ENCODE assay signal across 9 mouse cellular contexts in the genomic region with DNA sequence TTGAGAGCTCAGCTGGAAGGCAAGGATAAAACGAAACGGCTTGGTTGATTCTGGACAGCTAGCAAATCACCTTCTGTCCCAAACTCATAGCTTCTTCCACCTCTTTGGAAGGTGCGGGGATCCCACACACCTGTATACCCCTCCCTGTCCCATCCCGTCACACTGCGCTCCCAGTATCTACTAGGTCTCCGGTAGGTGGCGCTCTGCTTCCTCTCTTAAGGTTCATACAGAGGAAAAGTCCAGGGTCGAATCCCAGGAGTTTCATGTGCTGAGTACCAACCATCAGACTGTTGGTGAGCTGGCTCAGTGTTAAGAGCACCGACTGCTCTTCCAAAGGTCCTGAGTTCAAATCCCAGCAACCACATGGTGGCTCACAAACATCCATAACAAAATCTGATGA. TPM values are rescaled to one million over a fixed set of nuclear protein-coding genes. Genes with fewer than 3 reads are reported as not detected.
DNase-seq lines count a peak whose midpoint lies in the region; ATAC-seq lines count a peak whose summit lies in the region.
"Had no signal": no experiment of that assay in that cellular context is flagged by ENCODE, and none has a peak within 500 bp of the region (broad histone marks: within the 10 kb centered on the region; RNA-seq: fewer than 3 reads in every experiment).

No protein-coding gene starts in this region.

- H3K9ac ChIP-seq in heart, embryonic 11.5 days (ENCODE audit: low read depth, low read length), result no peak overlapping the region
- no peak overlapping the region for H3K9ac ChIP-seq in forebrain, embryonic 16.5 days (replicated peaks; ENCODE audit: low read depth, low read length)
- H3K9ac ChIP-seq in midbrain, embryonic 14.5 days (replicated peaks; ENCODE audit: low read length), result no peak overlapping the region

- WGBS in heart, embryonic 11.5 days (ENCODE audit: insufficient replicate concordance), result 15% methylated on average over 9 of the region's 9 CpGs
- WGBS in forebrain, embryonic 16.5 days, result 12% methylated on average over 9 of the region's 9 CpGs
- WGBS in midbrain, embryonic 14.5 days, result 15% methylated on average over 9 of the region's 9 CpGs

- no peak overlapping the region for H3K4me2 ChIP-seq in heart, embryonic 11.5 days
- no peak overlapping the region for H3K4me2 ChIP-seq in forebrain, embryonic 16.5 days (ENCODE audit: low read length)
- no peak overlapping the region for H3K4me2 ChIP-seq in midbrain, embryonic 14.5 days (ENCODE audit: low read length)

- H3K36me3 ChIP-seq in heart, embryonic 11.5 days (ENCODE audit: control insufficient read depth, insufficient read depth, low read length), result no peaks in the 10 kb centered on the region
- no peaks in the 10 kb centered on the region for H3K36me3 ChIP-seq in forebrain, embryonic 16.5 days (ENCODE audit: control insufficient read depth, insufficient read depth)
- no peaks in the 10 kb centered on the region for H3K36me3 ChIP-seq in midbrain, embryonic 14.5 days (ENCODE audit: control insufficient read depth, insufficient read depth, low read length)

- no peak for ATAC-seq in heart, embryonic 11.5 days (replicated peaks; ENCODE audit: insufficient number of reproducible peaks, low FRiP score, low TSS enrichment)
- peak; percentile 47 for ATAC-seq in forebrain, embryonic 16.5 days
- 0 out of 2 replicates have a peak, but pooled peaks have one; percentile 43 for ATAC-seq in midbrain, embryonic 14.5 days (ENCODE audit: low FRiP score, low TSS enrichment)

- intact Hi-C loops in left cerebral cortex, postnatal 25 days (cut with DNase I), result loop anchor here (5.0 to 10.0 kb wide), 3 partner anchors 74 to 197 kb away; a partner anchor contains a TSS

- no peaks in the 10 kb centered on the region for H3K27me3 ChIP-seq in heart, embryonic 11.5 days (ENCODE audit: control insufficient read depth, insufficient read depth, low read length)
- no peaks in the 10 kb centered on the region for H3K27me3 ChIP-seq in forebrain, embryonic 16.5 days (replicated peaks; ENCODE audit: control insufficient read depth, insufficient read depth, low read length)
- no peaks in the 10 kb centered on the region for H3K27me3 ChIP-seq in midbrain, embryonic 14.5 days (ENCODE audit: control insufficient read depth, insufficient read depth, low read length)

- no peaks in the 10 kb centered on the region for H3K9me3 ChIP-seq in heart, embryonic 11.5 days (replicated peaks; ENCODE audit: control insufficient read depth, low read length)
- H3K9me3 ChIP-seq in forebrain, embryonic 16.5 days (ENCODE audit: control insufficient read depth, low read length), result no peaks in the 10 kb centered on the region
- H3K9me3 ChIP-seq in midbrain, embryonic 14.5 days (ENCODE audit: control insufficient read depth, low read length), result no peaks in the 10 kb centered on the region
- H3K9me3 ChIP-seq: megakaryocyte, embryonic 14.5 days had no signal

- no peak overlapping the region for H3K27ac ChIP-seq in heart, embryonic 11.5 days (ENCODE audit: low read depth, low read length)
- H3K27ac ChIP-seq in forebrain, embryonic 16.5 days (ENCODE audit: low read length), result no peak overlapping the region
- no peak overlapping the region for H3K27ac ChIP-seq in midbrain, embryonic 14.5 days (replicated peaks; ENCODE audit: low read depth, low read length)

- H3K4me1 ChIP-seq in heart, embryonic 11.5 days (ENCODE audit: control insufficient read depth, insufficient read depth, low read length), result no peaks in the 10 kb centered on the region
- H3K4me1 ChIP-seq in forebrain, embryonic 16.5 days (replicated peaks; ENCODE audit: control insufficient read depth, insufficient read depth, low read length), result no peaks in the 10 kb centered on the region
- H3K4me1 ChIP-seq in midbrain, embryonic 14.5 days (ENCODE audit: control insufficient read depth, insufficient read depth, low read length), result no peaks in the 10 kb centered on the region

- H3K4me3 ChIP-seq in heart, embryonic 11.5 days (ENCODE audit: low read depth, low read length), result no peak overlapping the region
- H3K4me3 ChIP-seq in forebrain, embryonic 16.5 days (replicated peaks; ENCODE audit: low read length), result no peak overlapping the region
- H3K4me3 ChIP-seq in midbrain, embryonic 14.5 days (replicated peaks; ENCODE audit: low read depth, low read length), result no peak overlapping the region
- H3K4me3 ChIP-seq: megakaryocyte, embryonic 14.5 days had no signal

- peak; percentile 90 for DNase-seq in heart, adult 11 months
- peak; percentile 49 to 51 for DNase-seq in cerebellum, adult 18-20 months
- DNase-seq in induced T-regulatory cell, adult 2 months (ENCODE audit: low read depth), result peak; percentile 78
- peak; percentile 44 to 47 for DNase-seq in left cerebral cortex, postnatal 25 days (ENCODE audit: low spot score in 2 of 2)
- DNase-seq in midbrain, embryonic 14.5 days, result peak; percentile 81
- peak; percentile 31 to 82 for DNase-seq in spleen, postnatal 4 days (ENCODE audit: low spot score in 2 of 2)

RNA-seq across cellular contexts. Expression of a gene that starts 2.5 kb away (rescaled TPM):
- polyA plus RNA-seq in heart, embryonic 11.5 days (2014; fragmentation: Nextera tagmentation; extraction: Ambion mirVana), result not detected in 2 replicates
- not detected in 2 replicates for polyA plus RNA-seq in forebrain, embryonic 16.5 days (2015; fragmentation: Nextera tagmentation; extraction: Ambion mirVana)
- total RNA-seq in left cerebral cortex, postnatal 25 days (2021), result under 1 TPM in 1 of 2 experiments, not detected in 1; 0.43 TPM
- polyA plus RNA-seq in midbrain, embryonic 14.5 days (2014; fragmentation: Nextera tagmentation; extraction: Ambion mirVana), result not detected in 2 replicates

RNA-seq across cellular contexts. Expression of a gene that starts 9.9 kb away (rescaled TPM):
- polyA plus RNA-seq in heart, embryonic 11.5 days (2014; fragmentation: Nextera tagmentation; extraction: Ambion mirVana), result not detected in 2 replicates
- 1.9 and 3.8 TPM in 2 replicates for polyA plus RNA-seq in forebrain, embryonic 16.5 days (2015; fragmentation: Nextera tagmentation; extraction: Ambion mirVana)
- total RNA-seq in left cerebral cortex, postnatal 25 days (2021), result not detected
- polyA plus RNA-seq in midbrain, embryonic 14.5 days (2014; fragmentation: Nextera tagmentation; extraction: Ambion mirVana), result 5.1 and 5.9 TPM in 2 replicates

RNA-seq across cellular contexts. Expression of a gene that starts 20.5 kb away (rescaled TPM):
- 0.77 and 0.99 TPM in 2 replicates for polyA plus RNA-seq in heart, embryonic 11.5 days (2014; fragmentation: Nextera tagmentation; extraction: Ambion mirVana)
- 2.4 and 4.0 TPM in 2 replicates for polyA plus RNA-seq in forebrain, embryonic 16.5 days (2015; fragmentation: Nextera tagmentation; extraction: Ambion mirVana)
- under 1 TPM in 1 of 2 experiments, not detected in 1; 0.16 TPM for total RNA-seq in left cerebral cortex, postnatal 25 days (2021)
- 6.6 and 6.8 TPM in 2 replicates for polyA plus RNA-seq in midbrain, embryonic 14.5 days (2014; fragmentation: Nextera tagmentation; extraction: Ambion mirVana)

RNA-seq across cellular contexts. Expression of a gene that starts 30.7 kb away (rescaled TPM):
- not detected in 2 replicates for polyA plus RNA-seq in heart, embryonic 11.5 days (2014; fragmentation: Nextera tagmentation; extraction: Ambion mirVana)
- polyA plus RNA-seq in forebrain, embryonic 16.5 days (2015; fragmentation: Nextera tagmentation; extraction: Ambion mirVana), result not detected in 2 replicates
- not detected for total RNA-seq in left cerebral cortex, postnatal 25 days (2021)
- polyA plus RNA-seq in midbrain, embryonic 14.5 days (2014; fragmentation: Nextera tagmentation; extraction: Ambion mirVana), result not detected in 2 replicates

RNA-seq across cellular contexts. Expression of a gene that starts 37.5 kb away (rescaled TPM):
- polyA plus RNA-seq in heart, embryonic 11.5 days (2014; fragmentation: Nextera tagmentation; extraction: Ambion mirVana), result 0.32 TPM in 1 of 2 replicates, not detected in the other
- 0.25 and 0.30 TPM in 2 replicates for polyA plus RNA-seq in forebrain, embryonic 16.5 days (2015; fragmentation: Nextera tagmentation; extraction: Ambion mirVana)
- total RNA-seq in left cerebral cortex, postnatal 25 days (2021), result under 1 TPM in 1 of 2 experiments, not detected in 1; 0.14 TPM
- polyA plus RNA-seq in midbrain, embryonic 14.5 days (2014; fragmentation: Nextera tagmentation; extraction: Ambion mirVana), result 0.35 and 0.53 TPM in 2 replicates
